Mouse (Mus musculus): ENCODE results near the gene Olfr92.
"Not testable (repeated sequence)": the region's sequence is repeated elsewhere in the genome, so short reads cannot be mapped to it uniquely, and the experiment has no call there.

Olfr92 gene

DNA sequence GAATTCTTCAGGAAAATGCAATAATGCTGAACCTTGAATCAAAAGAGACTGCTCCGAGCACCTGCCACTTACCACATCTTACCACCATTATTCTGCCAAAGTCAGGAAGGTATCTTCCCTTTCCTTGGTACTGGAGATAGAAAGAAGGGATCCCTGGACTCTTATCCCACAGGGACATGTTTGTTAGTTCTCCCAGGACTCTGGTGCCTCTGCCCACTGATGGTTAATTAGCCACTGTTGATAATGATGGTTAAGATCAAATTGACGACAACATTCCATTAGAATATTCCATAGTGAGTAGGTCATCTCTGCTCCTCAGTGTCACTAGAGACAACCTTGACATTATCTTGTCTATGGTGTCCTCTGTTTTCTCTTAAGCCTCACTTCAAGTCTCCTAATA lies at the start of gene Olfr92:
Gene Olfr92, minus strand, starts transcription at position 101 of the 400 bp plus-strand sequence.
- no peak for DNase-seq (ENCODE audit: low spot score in 2 of 2)

DNA sequence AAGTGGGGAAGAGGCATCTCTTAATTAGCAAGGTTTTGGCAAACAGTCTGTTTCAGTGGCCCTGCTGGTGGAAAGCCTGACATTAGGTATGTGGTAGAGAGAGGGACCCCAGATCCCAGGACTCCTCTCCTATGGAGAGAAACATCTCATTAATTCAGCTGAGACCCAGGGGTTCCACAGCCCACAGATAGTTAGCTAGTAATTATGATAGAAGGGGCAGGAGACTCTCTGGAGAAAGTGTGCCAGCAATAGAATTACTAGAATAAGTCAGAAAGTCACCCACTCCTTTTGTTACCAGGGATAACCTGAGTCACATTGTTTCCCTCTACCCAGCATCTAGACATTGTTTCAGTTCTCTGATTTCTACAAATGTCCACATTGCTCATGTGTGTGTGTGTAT lies 41.5 kb upstream of the Olfr92 start, which contains the start of gene Olfr93:
Gene Olfr93, minus strand, starts transcription at position 101 of the 400 bp plus-strand sequence.
- no peak for DNase-seq (ENCODE audit: low spot score in 2 of 2)

DNA sequence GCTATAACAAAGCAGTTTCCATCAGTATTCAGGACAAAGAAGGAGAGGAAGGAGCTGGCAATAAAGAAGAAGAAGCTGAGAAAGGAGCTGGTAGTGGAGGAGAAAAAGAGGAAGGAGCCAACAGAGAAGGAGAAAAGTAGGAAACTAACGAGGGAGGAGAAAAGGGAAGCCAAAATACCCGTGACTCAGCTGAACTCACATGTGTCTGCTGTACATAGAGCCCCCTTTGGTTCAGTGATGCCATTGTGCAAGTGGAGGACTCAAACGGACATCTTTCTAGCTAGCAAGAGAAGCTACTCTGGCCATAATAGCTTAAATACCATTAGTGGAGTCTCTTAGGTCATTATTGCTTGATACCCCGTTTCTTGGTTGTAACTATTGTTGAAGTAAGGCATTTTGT lies 11.5 kb upstream of the Olfr92 start:
- DNase-seq (ENCODE audit: low spot score in 2 of 2), result not testable (repeated sequence)

DNA sequence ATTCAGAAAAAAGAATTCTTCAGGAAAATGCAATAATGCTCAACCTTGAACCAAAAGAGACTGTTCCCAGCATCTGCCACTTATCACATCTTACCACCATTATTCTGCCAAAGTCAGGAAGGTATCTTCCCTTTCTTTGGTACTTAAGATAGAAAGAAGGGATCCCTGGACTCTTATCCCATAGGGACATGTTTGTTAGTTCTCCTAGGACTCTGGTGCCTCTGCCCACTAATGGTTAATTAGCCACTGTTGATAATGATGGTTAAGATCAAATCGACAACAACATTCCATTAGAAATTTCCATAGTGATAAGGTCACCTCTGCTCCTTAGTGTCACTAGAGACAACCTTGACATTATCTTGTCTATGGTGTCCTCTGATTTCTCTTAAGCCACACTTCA lies 21.7 kb downstream of the Olfr92 start, which contains the start of gene Olfr91:
Gene Olfr91, minus strand, starts transcription at position 101 of the 400 bp plus-strand sequence.
- DNase-seq (ENCODE audit: low spot score in 2 of 2), result no peak

GRCm38 (mm10) chr17:37093289-37093688 lies 26.6 kb downstream of the Olfr92 start:
- no peak for DNase-seq (ENCODE audit: low spot score in 2 of 2)

DNA sequence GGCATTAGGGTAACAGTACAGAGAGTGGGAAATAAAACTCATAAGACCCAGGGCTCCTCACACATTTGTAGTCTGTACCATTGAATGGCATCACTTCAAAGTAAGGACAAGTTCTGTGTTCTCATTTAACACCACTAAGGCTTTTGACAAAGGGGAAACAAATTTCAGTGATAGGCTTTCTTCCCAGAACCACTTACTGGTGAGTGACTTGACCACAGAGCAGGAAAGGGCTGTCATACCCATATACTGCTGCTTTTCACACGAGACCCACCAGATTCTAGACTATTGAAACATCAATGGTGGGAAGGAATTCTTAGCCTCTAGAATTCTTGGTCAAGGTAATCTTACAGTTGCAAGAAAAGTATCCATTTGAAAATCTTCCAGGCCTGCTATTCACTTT lies 27.7 kb downstream of the Olfr92 start:
- no peak for DNase-seq (ENCODE audit: low spot score in 2 of 2)

DNA sequence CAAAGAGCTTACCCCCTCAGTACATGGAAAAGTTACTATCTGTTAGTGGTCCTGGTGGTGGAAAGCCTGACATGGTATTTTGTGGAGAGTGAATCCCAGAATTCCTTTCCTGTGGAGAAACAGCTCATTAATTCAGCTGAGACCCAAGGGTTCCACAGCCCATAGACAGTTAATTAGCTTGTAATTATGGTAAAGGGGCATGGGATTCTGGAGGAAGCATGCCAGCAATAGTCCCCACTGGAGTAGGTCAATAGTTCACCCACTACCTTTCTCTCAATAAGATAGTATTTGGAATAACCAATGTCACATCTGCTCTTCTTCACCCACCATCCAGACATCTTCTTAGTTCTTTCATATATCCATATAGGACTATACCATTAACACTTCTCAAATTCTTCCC lies 31.5 kb downstream of the Olfr92 start, which contains the start of gene Olfr90:
Gene Olfr90, minus strand, starts transcription at position 101 of the 400 bp plus-strand sequence.
- no peak for DNase-seq (ENCODE audit: low spot score in 2 of 2)

DNA sequence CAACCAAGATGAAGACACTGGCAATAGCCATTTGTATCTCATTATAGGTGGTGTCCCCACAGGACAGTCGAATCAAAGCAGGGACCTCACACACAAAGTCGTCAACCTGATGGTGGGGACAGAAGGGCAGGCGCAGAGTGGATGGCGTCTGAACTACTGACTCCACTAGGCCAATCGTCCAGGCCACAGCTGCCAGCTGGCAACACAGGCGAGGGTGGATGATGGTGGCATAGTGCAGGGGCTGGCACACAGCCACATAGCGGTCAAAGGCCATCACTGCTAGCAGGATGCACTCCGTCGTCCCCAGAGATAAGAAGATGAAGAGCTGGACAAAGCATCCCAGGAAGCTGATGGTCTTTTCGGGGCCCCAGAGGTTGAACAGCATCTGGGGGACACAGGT lies 34.3 kb downstream of the Olfr92 start:
- DNase-seq (ENCODE audit: low spot score in 2 of 2), result no peak

GRCm38 (mm10) chr17:37084632-37085031 lies 35.3 kb downstream of the Olfr92 start:
- no peak for DNase-seq (ENCODE audit: low spot score in 2 of 2)

- peak; percentile 20 to 25 for DNase-seq (ENCODE audit: low spot score in 2 of 2)
Measured at GRCm38 (mm10) chr17:37083327-37083726, 36.6 kb downstream of the Olfr92 start.

DNA sequence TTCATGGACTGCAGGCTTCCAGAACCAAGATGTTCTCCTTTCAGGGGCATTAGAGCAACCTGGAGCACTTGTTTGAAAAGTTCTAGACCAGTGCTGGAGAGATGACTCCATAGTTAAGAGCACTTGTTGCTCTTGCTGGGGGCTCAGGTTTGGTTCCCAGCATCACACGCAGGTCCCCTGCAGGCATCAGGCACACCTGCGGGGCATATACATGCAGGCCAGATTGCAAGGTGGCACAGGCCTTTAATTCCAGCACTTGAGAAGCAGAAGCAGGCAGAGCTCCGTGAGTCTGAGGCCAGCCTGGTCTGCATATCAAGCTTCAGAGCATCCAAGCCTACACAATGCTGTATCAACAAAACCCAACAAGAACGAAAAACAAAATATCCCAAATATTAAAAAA lies 38.2 kb downstream of the Olfr92 start:
- DNase-seq (ENCODE audit: low spot score in 2 of 2), result no peak

GRCm38 (mm10) chr17:37080119-37080518 lies 39.8 kb downstream of the Olfr92 start:
- no peak for DNase-seq (ENCODE audit: low spot score in 2 of 2)

- DNase-seq (ENCODE audit: low spot score in 2 of 2), result no peak
Measured at GRCm38 (mm10) chr17:37078990-37079389, 40.9 kb downstream of the Olfr92 start.

DNA sequence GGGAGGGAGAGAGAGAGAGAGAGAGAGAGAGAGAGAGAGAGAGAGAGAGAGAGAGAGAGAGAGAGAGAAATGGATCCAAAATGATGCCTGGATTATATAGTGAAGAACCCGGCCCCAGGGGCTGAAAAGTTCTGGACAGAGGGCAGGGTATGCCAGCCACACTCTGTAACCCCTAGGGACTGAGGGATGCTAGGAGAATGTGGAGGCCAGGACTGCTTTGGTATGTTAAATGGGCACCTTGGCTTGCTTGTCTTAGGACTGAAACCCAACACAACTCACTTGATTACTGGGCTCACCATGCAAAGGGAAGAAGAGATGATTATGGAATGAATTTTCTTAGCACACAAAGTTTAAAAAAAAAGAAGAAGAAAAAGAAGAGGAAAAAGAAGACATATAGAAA lies 41.7 kb downstream of the Olfr92 start:
- no peak for DNase-seq (ENCODE audit: low spot score in 2 of 2)

DNA sequence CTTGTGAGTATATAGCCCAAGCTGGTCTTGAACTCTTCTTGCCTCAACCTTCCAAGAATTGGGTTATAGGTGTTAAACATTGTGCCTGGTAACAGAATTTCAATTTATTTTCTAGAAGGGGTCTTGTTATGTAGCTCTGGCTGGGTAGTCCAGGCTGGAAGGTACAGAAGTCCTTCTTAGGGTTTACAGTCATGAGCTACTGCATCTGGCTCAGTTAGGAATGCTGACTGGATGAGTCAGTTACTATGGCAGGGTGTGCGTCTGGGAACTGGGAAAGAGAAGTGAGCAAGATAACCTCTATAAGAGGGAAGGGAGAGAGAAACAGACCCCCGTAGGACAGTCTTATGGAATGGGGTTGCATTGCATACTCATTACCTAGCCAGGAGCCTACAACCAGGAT lies 44.1 kb downstream of the Olfr92 start:
- DNase-seq (ENCODE audit: low spot score in 2 of 2), result no peak

GRCm38 (mm10) chr17:37075181-37075580 lies 44.7 kb downstream of the Olfr92 start:
- DNase-seq (ENCODE audit: low spot score in 2 of 2), result no peak

- no peak for DNase-seq (ENCODE audit: low spot score in 2 of 2)
Measured at GRCm38 (mm10) chr17:37072730-37073276, 47.1 kb downstream of the Olfr92 start.

- DNase-seq (ENCODE audit: low spot score in 2 of 2), result no peak
Measured at GRCm38 (mm10) chr17:37072080-37072729, 47.7 kb downstream of the Olfr92 start.

DNA sequence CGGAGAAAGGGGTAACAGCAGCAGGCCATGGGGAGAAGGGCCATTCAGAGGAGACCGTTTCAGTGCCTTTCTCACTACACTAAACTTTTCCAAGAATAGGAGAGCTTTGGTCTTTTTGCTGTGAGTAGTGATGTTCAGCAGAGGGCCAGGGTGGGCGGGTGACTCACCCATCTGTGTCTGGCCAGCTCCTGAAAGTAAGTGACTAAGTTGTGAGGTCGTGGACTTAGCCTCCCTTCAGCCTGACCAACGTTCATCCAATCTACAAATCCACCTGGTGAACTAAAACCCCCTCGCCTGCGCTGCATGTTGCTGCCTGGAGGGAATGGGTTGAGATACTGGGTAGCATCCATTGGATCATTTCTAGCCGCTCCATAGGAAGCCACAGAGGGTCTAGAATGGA lies 49.8 kb downstream of the Olfr92 start:
- DNase-seq (ENCODE audit: low spot score in 2 of 2), result no peak

DNA sequence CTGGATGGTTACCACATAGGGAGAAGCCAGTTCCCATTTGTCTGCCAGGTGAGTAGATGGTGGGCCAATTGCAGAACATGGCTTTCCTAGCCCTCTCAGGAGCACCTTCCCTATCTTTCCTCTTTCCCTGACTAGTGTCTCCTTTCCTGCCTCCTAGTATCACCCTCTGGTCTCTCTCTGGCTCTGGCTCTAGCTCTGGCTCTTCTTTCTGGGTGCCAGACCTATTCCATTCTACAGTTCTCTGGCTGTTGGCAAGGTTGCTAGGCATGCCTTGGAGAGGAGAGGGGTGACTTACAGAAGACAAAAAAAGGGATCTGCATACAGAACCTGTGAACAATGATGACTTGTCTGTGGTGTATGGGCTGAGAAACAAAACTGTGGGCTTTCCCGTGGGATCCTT lies 52.0 kb downstream of the Olfr92 start:
- DNase-seq (ENCODE audit: low spot score in 2 of 2), result no peak

DNA sequence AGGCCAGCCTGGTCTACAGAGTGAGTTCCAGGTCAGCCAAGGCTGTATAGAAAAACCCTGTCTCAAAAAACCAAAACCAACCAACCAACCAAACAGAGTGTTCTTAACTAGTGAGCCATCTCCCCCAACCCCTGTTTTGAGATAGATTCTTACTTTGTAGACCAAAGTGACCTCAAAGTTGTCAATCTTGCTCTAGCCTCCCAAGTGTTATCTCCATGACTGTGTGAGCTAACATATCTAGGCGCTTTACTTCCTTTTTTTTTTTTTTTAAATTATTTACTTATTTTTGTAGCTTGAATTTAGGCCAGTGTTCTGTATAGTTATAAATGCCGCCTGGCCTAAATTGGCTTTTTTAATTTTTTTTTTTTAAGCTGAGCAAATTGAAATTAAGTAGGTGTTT lies 53.9 kb downstream of the Olfr92 start:
- no peak for DNase-seq (ENCODE audit: low spot score in 2 of 2)

DNA sequence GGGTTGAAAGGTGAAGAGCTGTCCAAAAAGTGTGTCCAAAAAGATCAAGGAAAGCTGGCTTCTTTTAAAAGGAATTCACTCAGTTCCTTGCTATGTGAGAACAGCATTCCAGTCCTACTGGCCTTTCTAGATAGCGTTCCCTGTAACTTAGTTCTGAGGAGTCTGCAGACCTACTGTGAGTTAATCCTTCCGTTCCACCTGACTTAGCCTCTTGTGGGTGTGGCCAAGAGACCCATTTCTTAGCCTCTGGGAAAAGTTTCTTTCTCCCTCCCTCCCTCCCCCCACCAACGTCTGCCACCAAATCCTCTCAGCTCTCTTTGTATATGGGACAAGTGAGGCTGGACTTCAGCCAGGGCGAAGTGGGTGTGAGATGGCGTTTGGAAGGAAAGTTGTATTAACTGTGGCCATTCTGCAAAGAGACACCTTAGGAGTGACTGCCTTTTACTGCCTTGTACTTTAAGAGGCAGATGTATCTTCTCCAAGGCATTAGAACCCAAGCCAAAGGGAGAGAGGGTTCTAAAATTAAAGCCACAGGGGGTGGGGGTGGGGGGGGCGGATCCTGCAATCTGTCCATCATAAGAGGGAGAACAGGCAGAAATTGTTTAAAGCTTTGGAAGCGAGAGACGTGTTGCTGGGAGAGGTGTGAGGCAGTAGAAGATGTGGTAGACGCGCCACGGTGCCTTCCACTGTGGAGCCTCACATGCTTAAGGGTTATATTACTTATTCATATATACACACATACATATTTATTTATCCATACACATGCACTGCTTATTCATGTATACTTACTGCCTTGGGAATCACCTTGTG lies 56.0 kb downstream of the Olfr92 start:
- no peak for DNase-seq (ENCODE audit: low spot score in 2 of 2)

DNA sequence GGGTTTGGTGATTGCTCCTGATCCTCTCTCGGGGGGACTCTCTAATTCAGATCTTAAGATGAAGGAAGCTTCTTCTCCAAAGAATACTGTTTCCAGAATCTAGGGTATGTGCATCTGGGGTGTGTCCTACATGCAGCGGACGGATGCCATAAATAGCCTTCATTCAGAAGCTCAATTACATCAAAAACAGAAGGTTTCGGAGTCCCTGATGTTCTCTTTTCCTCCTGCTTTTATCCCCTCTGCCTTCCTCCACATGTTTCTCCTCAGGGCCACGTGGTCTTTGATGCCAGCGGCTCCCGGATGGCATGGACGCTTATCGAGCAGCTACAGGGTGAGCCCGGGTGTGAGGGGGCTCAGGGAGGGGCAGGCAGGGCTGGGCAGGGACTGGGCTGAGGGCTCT lies 56.8 kb downstream of the Olfr92 start:
- DNase-seq (ENCODE audit: low spot score in 2 of 2), result no peak
